Mouse (Mus musculus): Measurements from ENCODE around the gene Scn10a. TPM values are rescaled to one million over a fixed set of nuclear protein-coding genes. Genes with fewer than 3 reads are reported as not detected.

Scn10a gene
- polyA plus RNA-seq, 1 experiment, result 0.90 TPM

- TF ChIP-seq POLR2A (IDR thresholded peaks at IDR 0.05; ENCODE audit: borderline replicate concordance, extremely low read depth, insufficient read depth, insufficient read length, poor library complexity, severe bottlenecking), result no peak
- TF ChIP-seq CTCF (IDR thresholded peaks at IDR 0.05; ENCODE audit: borderline replicate concordance, extremely low read depth, insufficient read depth, insufficient read length), result no peak
- DNase-seq (ENCODE audit: low read depth), result no peak
These were observed 114.5 kb downstream of the Scn10a start for GRCm38 (mm10) chr9:119604607-119605006.

GRCm38 (mm10) chr9:119598501-119598900, 120.6 kb downstream of the Scn10a start:
- no peak for DNase-seq (ENCODE audit: low read depth)
- TF ChIP-seq CTCF (IDR thresholded peaks at IDR 0.05; ENCODE audit: borderline replicate concordance, extremely low read depth, insufficient read depth, insufficient read length) (no peak), POLR2A (IDR thresholded peaks at IDR 0.05; ENCODE audit: borderline replicate concordance, extremely low read depth, insufficient read depth, insufficient read length, poor library complexity, severe bottlenecking) (no peak)

GRCm38 (mm10) chr9:119597332-119597731, 121.8 kb downstream of the Scn10a start:
- DNase-seq (ENCODE audit: low read depth), result no peak
- TF ChIP-seq POLR2A (IDR thresholded peaks at IDR 0.05; ENCODE audit: borderline replicate concordance, extremely low read depth, insufficient read depth, insufficient read length, poor library complexity, severe bottlenecking) (no peak), CTCF (IDR thresholded peaks at IDR 0.05; ENCODE audit: borderline replicate concordance, extremely low read depth, insufficient read depth, insufficient read length) (no peak)

GRCm38 (mm10) chr9:119589592-119589991, 129.5 kb downstream of the Scn10a start:
- no peak for DNase-seq (ENCODE audit: low read depth)
- TF ChIP-seq POLR2A (IDR thresholded peaks at IDR 0.05; ENCODE audit: borderline replicate concordance, extremely low read depth, insufficient read depth, insufficient read length, poor library complexity, severe bottlenecking) (no peak), CTCF (IDR thresholded peaks at IDR 0.05; ENCODE audit: borderline replicate concordance, extremely low read depth, insufficient read depth, insufficient read length) (no peak)

- DNase-seq (ENCODE audit: low read depth), result no peak
- TF ChIP-seq CTCF (IDR thresholded peaks at IDR 0.05; ENCODE audit: borderline replicate concordance, extremely low read depth, insufficient read depth, insufficient read length) (no peak), POLR2A (IDR thresholded peaks at IDR 0.05; ENCODE audit: borderline replicate concordance, extremely low read depth, insufficient read depth, insufficient read length, poor library complexity, severe bottlenecking) (no peak)
These were observed 130.2 kb downstream of the Scn10a start for GRCm38 (mm10) chr9:119588763-119589449.

GRCm38 (mm10) chr9:119580668-119581067, 138.5 kb downstream of the Scn10a start:
- DNase-seq (ENCODE audit: low read depth), result peak; percentile 81
- TF ChIP-seq CTCF (IDR thresholded peaks at IDR 0.05; ENCODE audit: borderline replicate concordance, extremely low read depth, insufficient read depth, insufficient read length), result peak; percentile 100
- TF ChIP-seq POLR2A (IDR thresholded peaks at IDR 0.05; ENCODE audit: borderline replicate concordance, extremely low read depth, insufficient read depth, insufficient read length, poor library complexity, severe bottlenecking), result no peak

- TF ChIP-seq POLR2A (IDR thresholded peaks at IDR 0.05; ENCODE audit: borderline replicate concordance, extremely low read depth, insufficient read depth, insufficient read length, poor library complexity, severe bottlenecking), result no peak
- DNase-seq (ENCODE audit: low read depth), result no peak
These were observed 138.9 kb downstream of the Scn10a start for GRCm38 (mm10) chr9:119580187-119580586.

GRCm38 (mm10) chr9:119578636-119579438, 140.3 kb downstream of the Scn10a start, which contains the start of gene Scn5a:
Gene Scn5a (minus strand): TSS chr9:119579016.
- no peak for DNase-seq (ENCODE audit: low read depth)
- TF ChIP-seq POLR2A (IDR thresholded peaks at IDR 0.05; ENCODE audit: borderline replicate concordance, extremely low read depth, insufficient read depth, insufficient read length, poor library complexity, severe bottlenecking), result no peak
- no peak for TF ChIP-seq CTCF (IDR thresholded peaks at IDR 0.05; ENCODE audit: borderline replicate concordance, extremely low read depth, insufficient read depth, insufficient read length)

GRCm38 (mm10) chr9:119578311-119578635, 140.8 kb downstream of the Scn10a start:
- TF ChIP-seq POLR2A (IDR thresholded peaks at IDR 0.05; ENCODE audit: borderline replicate concordance, extremely low read depth, insufficient read depth, insufficient read length, poor library complexity, severe bottlenecking) (no peak), CTCF (IDR thresholded peaks at IDR 0.05; ENCODE audit: borderline replicate concordance, extremely low read depth, insufficient read depth, insufficient read length) (no peak)
- no peak for DNase-seq (ENCODE audit: low read depth)

- DNase-seq (ENCODE audit: low read depth), result no peak
- TF ChIP-seq POLR2A (IDR thresholded peaks at IDR 0.05; ENCODE audit: borderline replicate concordance, extremely low read depth, insufficient read depth, insufficient read length, poor library complexity, severe bottlenecking) (no peak), CTCF (IDR thresholded peaks at IDR 0.05; ENCODE audit: borderline replicate concordance, extremely low read depth, insufficient read depth, insufficient read length) (no peak)
These were observed 142.1 kb downstream of the Scn10a start for GRCm38 (mm10) chr9:119576977-119577376.

- TF ChIP-seq POLR2A (IDR thresholded peaks at IDR 0.05; ENCODE audit: borderline replicate concordance, extremely low read depth, insufficient read depth, insufficient read length, poor library complexity, severe bottlenecking) (no peak), CTCF (IDR thresholded peaks at IDR 0.05; ENCODE audit: borderline replicate concordance, extremely low read depth, insufficient read depth, insufficient read length) (no peak)
- DNase-seq (ENCODE audit: low read depth), result no peak
These were observed 143.4 kb downstream of the Scn10a start for GRCm38 (mm10) chr9:119575732-119576131.

GRCm38 (mm10) chr9:119574366-119574765, 144.8 kb downstream of the Scn10a start:
- no peak for TF ChIP-seq CTCF (IDR thresholded peaks at IDR 0.05; ENCODE audit: borderline replicate concordance, extremely low read depth, insufficient read depth, insufficient read length)
- TF ChIP-seq POLR2A (IDR thresholded peaks at IDR 0.05; ENCODE audit: borderline replicate concordance, extremely low read depth, insufficient read depth, insufficient read length, poor library complexity, severe bottlenecking), result no peak
- no peak for DNase-seq (ENCODE audit: low read depth)

All from brain, embryonic 14.5 days (tissue).